In genomic region chr9:45829107-45829506, GRCm38 (mm10) we compare ENCODE assay signal across 8 mouse cellular contexts. TPM values are rescaled to one million over a fixed set of nuclear protein-coding genes. Genes with fewer than 3 reads are reported as not detected.
A peak's percentile ranks its signal among the peaks of the same experiment; 100 is the strongest.
DNase-seq lines count a peak whose midpoint lies in the region; ATAC-seq and TF ChIP-seq lines count a peak whose summit lies in the region.

No protein-coding gene starts in this region.

- no peak overlapping the region for H3K27ac ChIP-seq in CH12.LX (ENCODE audit: insufficient read depth, low read depth)
- no peak overlapping the region; the same call in 1 of the 2 replicates for H3K27ac ChIP-seq in embryonic facial prominence, embryonic 14.5 days (replicated peaks; ENCODE audit: low read depth, low read length)
- no peak overlapping the region for H3K27ac ChIP-seq in heart, embryonic 13.5 days (replicated peaks)
- H3K27ac ChIP-seq in kidney, postnatal 0 days, result no peak overlapping the region
- H3K27ac ChIP-seq in liver, embryonic 16.5 days (ENCODE audit: low read length), result no peak overlapping the region
- H3K27ac ChIP-seq in neural tube, embryonic 11.5 days (ENCODE audit: low read depth, low read length), result no peak overlapping the region

- peaks cover 4 to 37% of the 10 kb centered on the region in 2 experiments for H3K4me1 ChIP-seq in CH12.LX (ENCODE audit: control insufficient read depth in 1 of 2, insufficient read depth in 2 of 2)
- peaks cover 7% of the 10 kb centered on the region for H3K4me1 ChIP-seq in embryonic facial prominence, embryonic 14.5 days (ENCODE audit: control insufficient read depth, insufficient read depth, low read length)
- peaks cover 13% of the 10 kb centered on the region for H3K4me1 ChIP-seq in heart, embryonic 13.5 days
- peaks cover 4% of the 10 kb centered on the region; the same call in 1 of the 2 replicates for H3K4me1 ChIP-seq in kidney, postnatal 0 days (replicated peaks; ENCODE audit: insufficient read depth, low read length)
- H3K4me1 ChIP-seq in liver, embryonic 16.5 days (ENCODE audit: control insufficient read depth, low read depth, low read length), result peaks cover 9% of the 10 kb centered on the region
- H3K4me1 ChIP-seq in neural tube, embryonic 11.5 days (ENCODE audit: control insufficient read depth, insufficient read depth, low read length), result peaks cover 5% of the 10 kb centered on the region; the same call in 1 of the 2 replicates

- dilution Hi-C loops in CH12.LX (cut with MboI; ENCODE audit: extremely low pct_ligation_motif_present, extremely low pct_unique_long_range_greater_than_20kb, low sequenced_read_pairs), result no loop called here

- H3K4me3 ChIP-seq in CH12.LX (replicated peaks in 1 of 3; ENCODE audit: low read depth in 2 of 3, low read length in 2 of 3, poor library complexity in 1 of 3), result peak overlapping the region in 2 of 3 experiments; percentile 79 to 91
- H3K4me3 ChIP-seq in embryonic facial prominence, embryonic 14.5 days (ENCODE audit: low read depth, low read length), result peak overlapping the region; percentile 81
- H3K4me3 ChIP-seq in heart, embryonic 13.5 days, result peak overlapping the region; percentile 78
- peak overlapping the region; percentile 84; the same call in 1 of the 2 replicates for H3K4me3 ChIP-seq in kidney, postnatal 0 days (replicated peaks; ENCODE audit: low read depth, low read length)
- peak overlapping the region; percentile 84 for H3K4me3 ChIP-seq in liver, embryonic 16.5 days (ENCODE audit: low read depth, low read length)
- H3K4me3 ChIP-seq in neural tube, embryonic 11.5 days (ENCODE audit: low read depth, low read length), result peak overlapping the region; percentile 80; the same call in 1 of the 2 replicates

- peak overlapping the region; percentile 65; the same call in 1 of the 2 replicates for H3K4me2 ChIP-seq in CH12.LX (ENCODE audit: insufficient read depth, low read depth, poor library complexity, severe bottlenecking)
- H3K4me2 ChIP-seq in embryonic facial prominence, embryonic 14.5 days (ENCODE audit: low read depth, low read length), result peak overlapping the region; percentile 86
- peak overlapping the region; percentile 96 for H3K4me2 ChIP-seq in heart, embryonic 13.5 days
- H3K4me2 ChIP-seq in kidney, postnatal 0 days (ENCODE audit: low read length), result peak overlapping the region; percentile 90
- H3K4me2 ChIP-seq in liver, embryonic 16.5 days (ENCODE audit: low read depth, low read length), result peak overlapping the region; percentile 89
- peak overlapping the region; percentile 69; the same call in 1 of the 2 replicates for H3K4me2 ChIP-seq in neural tube, embryonic 11.5 days (ENCODE audit: low read depth)

- WGBS in embryonic facial prominence, embryonic 14.5 days, result 31% methylated on average over 10 of the region's 10 CpGs
- 28% methylated on average over 10 of the region's 10 CpGs for WGBS in heart, embryonic 13.5 days
- WGBS in kidney, postnatal 0 days, result 36% methylated on average over 10 of the region's 10 CpGs
- 25% methylated on average over 10 of the region's 10 CpGs for WGBS in liver, embryonic 16.5 days (ENCODE audit: insufficient replicate concordance)
- 33% methylated on average over 10 of the region's 10 CpGs for WGBS in neural tube, embryonic 11.5 days

- H3K36me3 ChIP-seq in CH12.LX (replicated peaks in 1 of 2; ENCODE audit: control insufficient read depth in 1 of 2, insufficient read depth in 1 of 2, low read length in 1 of 2), result peaks cover 0 to 9% of the 10 kb centered on the region in 2 experiments
- no peaks in the 10 kb centered on the region for H3K36me3 ChIP-seq in embryonic facial prominence, embryonic 14.5 days (ENCODE audit: control insufficient read depth, insufficient read depth, low read length)
- no peaks in the 10 kb centered on the region for H3K36me3 ChIP-seq in heart, embryonic 13.5 days
- no peaks in the 10 kb centered on the region for H3K36me3 ChIP-seq in kidney, postnatal 0 days (ENCODE audit: insufficient read depth, low read length)
- H3K36me3 ChIP-seq in liver, embryonic 16.5 days (ENCODE audit: control insufficient read depth, insufficient read depth), result no peaks in the 10 kb centered on the region
- no peaks in the 10 kb centered on the region for H3K36me3 ChIP-seq in neural tube, embryonic 11.5 days (ENCODE audit: control insufficient read depth, insufficient read depth, low read length)

- no peaks in the 10 kb centered on the region for H3K27me3 ChIP-seq in CH12.LX (replicated peaks)
- H3K27me3 ChIP-seq in embryonic facial prominence, embryonic 14.5 days (replicated peaks; ENCODE audit: control insufficient read depth, insufficient read depth, low read length), result no peaks in the 10 kb centered on the region
- no peaks in the 10 kb centered on the region for H3K27me3 ChIP-seq in heart, embryonic 13.5 days (replicated peaks)
- H3K27me3 ChIP-seq in kidney, postnatal 0 days (ENCODE audit: insufficient read depth, low read length), result no peaks in the 10 kb centered on the region
- no peaks in the 10 kb centered on the region for H3K27me3 ChIP-seq in liver, embryonic 16.5 days (ENCODE audit: control insufficient read depth, insufficient read depth, low read depth, low read length)
- no peaks in the 10 kb centered on the region for H3K27me3 ChIP-seq in neural tube, embryonic 11.5 days (ENCODE audit: control insufficient read depth, insufficient read depth, low read length)

- TF ChIP-seq RAD21 in CH12.LX (IDR thresholded peaks at IDR 0.05; ENCODE audit: low read depth, low read length), result peak; percentile 66

- TF ChIP-seq POLR2A in CH12.LX (IDR thresholded peaks at IDR 0.05; ENCODE audit: low read depth, low read length), result no peak

- TF ChIP-seq EP300 in CH12.LX (IDR thresholded peaks at IDR 0.05; ENCODE audit: low read length), result 0 out of 2 replicates have a peak, but pooled peaks have one; percentile 32

- TF ChIP-seq CTCF in CH12.LX (conservative IDR thresholded peaks at IDR 0.05 in 1 of 2, IDR thresholded peaks at IDR 0.05 in 1 of 2; ENCODE audit: low read depth in 2 of 2, low read length in 2 of 2), result peak; percentile 61 to 100
- TF ChIP-seq CTCF in kidney, postnatal 0 days (IDR thresholded peaks at IDR 0.05; ENCODE audit: low read depth), result peak; percentile 92

- no peaks in the 10 kb centered on the region for H3K79me2 ChIP-seq in CH12.LX (replicated peaks; ENCODE audit: control insufficient read depth, extremely low read depth, insufficient read depth, poor library complexity, severe bottlenecking)

- in situ Hi-C loops in CH12.LX (cut with MboI; ENCODE audit: low pct_ligation_motif_present, low pct_unique_long_range_greater_than_20kb, low sequenced_read_pairs), result no loop called here

- ATAC-seq in embryonic facial prominence, embryonic 14.5 days (ENCODE audit: low read depth), result peak; percentile 48
- ATAC-seq in heart, embryonic 13.5 days (ENCODE audit: extremely low read depth, insufficient number of reproducible peaks, low FRiP score, low TSS enrichment), result no peak
- no peak for ATAC-seq in kidney, postnatal 0 days (replicated peaks; ENCODE audit: low FRiP score, low read depth)
- ATAC-seq in liver, embryonic 16.5 days (ENCODE audit: low read depth), result peak; percentile 27; the same call in 1 of the 2 replicates
- peak; percentile 62 for ATAC-seq in neural tube, embryonic 11.5 days (ENCODE audit: insufficient read depth, low FRiP score, low TSS enrichment)

- DNase-seq in CH12.LX (ENCODE audit: extremely low read depth), result peak; percentile 95
- peak; percentile 95 for DNase-seq in brain, adult 2 months (ENCODE audit: low read depth, low spot score)
- DNase-seq in embryonic facial prominence, embryonic 14.5 days (ENCODE audit: low spot score), result peak; percentile 91
- peak; percentile 82 for DNase-seq in kidney, postnatal 0 days (ENCODE audit: low spot score)
- DNase-seq in neural tube, embryonic 11.5 days (ENCODE audit: low spot score), result peak; percentile 79
- peak; percentile 72 for DNase-seq in telencephalon, adult 2 months (ENCODE audit: low read depth, low spot score)

- H3K9ac ChIP-seq in CH12.LX (ENCODE audit: insufficient read depth, low read depth), result peak overlapping the region; percentile 35
- no peak overlapping the region for H3K9ac ChIP-seq in embryonic facial prominence, embryonic 14.5 days (ENCODE audit: low read depth, low read length)
- no peak overlapping the region for H3K9ac ChIP-seq in heart, embryonic 13.5 days
- H3K9ac ChIP-seq in kidney, postnatal 0 days (ENCODE audit: low read depth, low read length), result no peak overlapping the region
- peak overlapping the region; percentile 19; the same call in 1 of the 2 replicates for H3K9ac ChIP-seq in liver, embryonic 16.5 days (ENCODE audit: low read depth, low read length)
- H3K9ac ChIP-seq in neural tube, embryonic 11.5 days (ENCODE audit: low read length), result no peak overlapping the region

- peaks cover 7% of the 10 kb centered on the region for H3K9me3 ChIP-seq in CH12.LX (replicated peaks; ENCODE audit: low read length)
- 0 out of 2 replicates have a peak, but pooled peaks cover 4% of the 10 kb centered on the region for H3K9me3 ChIP-seq in embryonic facial prominence, embryonic 14.5 days (ENCODE audit: control insufficient read depth, low read length)
- H3K9me3 ChIP-seq in heart, embryonic 13.5 days, result peaks cover 8% of the 10 kb centered on the region; the same call in 1 of the 2 replicates
- H3K9me3 ChIP-seq in kidney, postnatal 0 days (replicated peaks; ENCODE audit: low read length), result no peaks in the 10 kb centered on the region
- no peaks in the 10 kb centered on the region for H3K9me3 ChIP-seq in liver, embryonic 16.5 days (replicated peaks; ENCODE audit: control insufficient read depth, low read length)
- no peaks in the 10 kb centered on the region for H3K9me3 ChIP-seq in neural tube, embryonic 11.5 days (ENCODE audit: control insufficient read depth, low read length)

RNA-seq across cellular contexts. Expression of gene Cep164, which starts 0.6 kb away (rescaled TPM):
- total RNA-seq in CH12.LX (2012; rRNA removed) (18.1 and 22.7 TPM in 2 replicates), CH12.LX (2014; rRNA removed) (14.2 and 14.8 TPM in 2 replicates)
- polyA plus RNA-seq in CH12.LX (2012; ENCODE audit: insufficient read length, low read depth), result 21.7 and 22.6 TPM in 2 replicates
- polyA plus RNA-seq in embryonic facial prominence, embryonic 14.5 days (2014; fragmentation: Nextera tagmentation; extraction: Ambion mirVana), result 26.2 and 27.6 TPM in 2 replicates
- polyA plus RNA-seq in heart, embryonic 13.5 days (2015; fragmentation: Nextera tagmentation; extraction: Ambion mirVana), result 13.0 and 14.4 TPM in 2 replicates
- polyA plus RNA-seq in kidney, postnatal 0 days (2015; fragmentation: Nextera tagmentation; extraction: Ambion mirVana), result 20.1 and 20.6 TPM in 2 replicates
- polyA plus RNA-seq in liver, embryonic 16.5 days (2015; fragmentation: Nextera tagmentation; extraction: Ambion mirVana), result 5.3 and 5.4 TPM in 2 replicates
- 14.0 and 19.7 TPM in 2 replicates for polyA plus RNA-seq in neural tube, embryonic 11.5 days (2014; fragmentation: Nextera tagmentation; extraction: Ambion mirVana)

RNA-seq across cellular contexts. Expression of gene Bace1, which starts 9.3 kb away (rescaled TPM):
- 0.30 and 0.34 TPM in 2 replicates for total RNA-seq in CH12.LX (2012; rRNA removed)
- total RNA-seq in CH12.LX (2014; rRNA removed), result not detected in 2 replicates
- polyA plus RNA-seq in CH12.LX (2012; ENCODE audit: insufficient read length, low read depth), result 1.5 and 1.8 TPM in 2 replicates
- polyA plus RNA-seq in embryonic facial prominence, embryonic 14.5 days (2014; fragmentation: Nextera tagmentation; extraction: Ambion mirVana), result 40.6 and 41.3 TPM in 2 replicates
- 17.6 and 19.1 TPM in 2 replicates for polyA plus RNA-seq in heart, embryonic 13.5 days (2015; fragmentation: Nextera tagmentation; extraction: Ambion mirVana)
- polyA plus RNA-seq in kidney, postnatal 0 days (2015; fragmentation: Nextera tagmentation; extraction: Ambion mirVana), result 26.5 and 29.1 TPM in 2 replicates
- 7.4 and 9.3 TPM in 2 replicates for polyA plus RNA-seq in liver, embryonic 16.5 days (2015; fragmentation: Nextera tagmentation; extraction: Ambion mirVana)
- polyA plus RNA-seq in neural tube, embryonic 11.5 days (2014; fragmentation: Nextera tagmentation; extraction: Ambion mirVana), result 30.6 and 32.2 TPM in 2 replicates

Comparison
In these comparisons a context has a peak if more than half of its experiments do, and no peak if none do; other contexts are left out.
1. H3K9ac ChIP-seq: peak in CH12.LX (single experiment) and liver, embryonic 16.5 days (single experiment); none in embryonic facial prominence, embryonic 14.5 days (single experiment), heart, embryonic 13.5 days (single experiment), kidney, postnatal 0 days (single experiment) and neural tube, embryonic 11.5 days (single experiment).
2. ATAC-seq: peak in embryonic facial prominence, embryonic 14.5 days (single experiment), liver, embryonic 16.5 days (single experiment) and neural tube, embryonic 11.5 days (single experiment); none in heart, embryonic 13.5 days (single experiment) and kidney, postnatal 0 days (single experiment).
3. Peak in every context shown above with its lines, with median percentiles within 50 percentile points of each other: DNase-seq, H3K4me2 ChIP-seq and H3K4me3 ChIP-seq.